Mouse (Mus musculus): ENCODE results near the gene Cpt1b.

- TF ChIP-seq CTCF (IDR thresholded peaks at IDR 0.05), result no peak
- no peak for TF ChIP-seq EP300 (IDR thresholded peaks at IDR 0.05)
Measured at GRCm38 (mm10) chr15:89453865-89454478, 28.3 kb upstream of the Cpt1b start, which contains the start of gene Mapk8ip2.

Measured in lung, postnatal 0 days (tissue).